Mouse (Mus musculus): ENCODE data around the gene D10Wsu102e. TPM values are rescaled to one million over a fixed set of nuclear protein-coding genes. Genes with fewer than 3 reads are reported as not detected.

Gene D10Wsu102e
- total RNA-seq, 4 experiments from 2014 or later = 0.57 to 0.72 (median 0.60) TPM

Other genes with a start within 250 kb of the D10Wsu102e start
- 1 to 10 TPM in 3 of 4 experiments, under 1 TPM in 1; 0.88 to 2.9 (median 1.9) TPM for gene Slc41a2, start 22.3 kb upstream of the D10Wsu102e start, total RNA-seq (2022)
- 10 to 100 TPM in 3 of 4 experiments, 1 to 10 TPM in 1; 9.5 to 14.1 (median 13.7) TPM for gene Aldh1l2, start 173.9 kb downstream of the D10Wsu102e start, total RNA-seq (2022)
- gene Washc4, start 183.5 kb downstream of the D10Wsu102e start, total RNA-seq (2022) = 10 to 100 TPM; 12.3 to 14.9 (median 12.9) TPM